Mouse (Mus musculus): Measurements from ENCODE around the gene Triml2. TPM values are rescaled to one million over a fixed set of nuclear protein-coding genes. Genes with fewer than 3 reads are reported as not detected.

Triml2 gene
- not detected in 2 replicates for polyA plus RNA-seq (2015; fragmentation: Nextera tagmentation; extraction: Ambion mirVana)

DNA sequence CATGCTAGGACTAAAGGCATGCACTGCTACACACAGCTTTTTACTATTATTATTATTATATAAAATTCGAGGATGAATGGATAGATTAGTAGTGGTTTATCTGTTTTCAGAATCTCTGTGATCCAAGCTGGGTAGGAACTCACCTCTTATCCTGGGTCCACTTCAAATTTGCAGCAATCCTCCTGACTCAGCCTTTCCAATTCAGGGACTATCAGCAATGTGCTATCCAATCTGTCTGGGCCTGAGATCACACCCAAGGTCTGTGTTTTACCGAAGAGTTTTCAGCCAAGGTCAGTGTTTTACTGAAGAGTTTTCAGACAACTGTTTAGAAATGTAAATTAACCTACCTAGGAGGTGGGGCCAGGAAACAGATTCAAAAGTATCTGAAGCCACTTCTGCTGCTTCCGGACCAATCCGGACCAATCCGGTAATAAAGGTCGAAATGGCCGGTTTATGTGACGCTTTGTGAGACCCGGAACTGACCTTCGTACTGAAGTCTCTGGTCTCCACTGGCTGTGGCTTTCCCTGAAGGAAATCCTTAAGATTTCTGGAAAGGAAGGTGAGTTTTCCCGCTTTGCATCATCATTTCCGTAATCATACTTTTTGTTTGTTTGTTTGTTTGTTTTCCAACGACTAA is at the start of gene Triml2:
Gene Triml2, plus strand, starts transcription at position 488 of the 637 bp plus-strand sequence.
- Histone ChIP-seq H3K36me3 (ENCODE audit: control insufficient read depth, insufficient read depth, low read length) (no peaks in the 10 kb centered on the region), H3K4me2 (ENCODE audit: low read depth, low read length) (no peak within 1 kb of the TSS), H3K9me3 (replicated peaks; ENCODE audit: control insufficient read depth, low read length) (no peaks in the 10 kb centered on the region), H3K27me3 (ENCODE audit: control insufficient read depth, insufficient read depth, low read length) (no peaks in the 10 kb centered on the region), H3K27ac (ENCODE audit: low read length) (no peak within 1 kb of the TSS), H3K9ac (ENCODE audit: low read length) (no peak within 1 kb of the TSS), H3K4me3 (replicated peaks; ENCODE audit: low read length) (no peak within 1 kb of the TSS), H3K4me1 (ENCODE audit: control insufficient read depth, insufficient read depth, low read length) (no peaks in the 10 kb centered on the region)
- no peak for ATAC-seq (ENCODE audit: insufficient read depth, low FRiP score)
- WGBS, result 92% methylated on average over 13 of the region's 13 CpGs

DNA sequence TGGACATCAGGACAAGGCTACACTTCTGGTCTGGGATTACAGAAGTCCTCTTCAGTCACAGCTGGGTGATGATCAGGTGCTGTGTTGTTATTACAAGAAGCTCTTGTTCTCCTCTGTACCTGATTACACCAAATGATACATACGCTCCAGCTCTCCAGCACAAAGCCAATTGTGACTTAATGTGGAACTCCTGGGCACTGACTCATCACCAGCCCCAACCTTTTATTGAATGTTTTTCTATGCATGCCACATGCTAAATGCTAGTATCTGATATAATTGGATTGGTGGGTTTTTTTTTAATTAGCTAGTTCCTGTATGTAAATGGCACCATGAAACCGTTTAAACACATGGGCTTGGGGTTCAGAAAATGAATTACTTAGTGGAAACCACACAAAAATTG is 39.0 kb upstream of the Triml2 start, which contains the start of gene Triml1:
Gene Triml1, minus strand, starts transcription at position 101 of the 400 bp plus-strand sequence.
- Histone ChIP-seq H3K36me3 (ENCODE audit: control insufficient read depth, insufficient read depth, low read length) (no peaks in the 10 kb centered on the region), H3K4me2 (ENCODE audit: low read depth, low read length) (no peak within 1 kb of the TSS), H3K27ac (ENCODE audit: low read length) (no peak within 1 kb of the TSS), H3K9ac (ENCODE audit: low read length) (no peak within 1 kb of the TSS), H3K9me3 (replicated peaks; ENCODE audit: control insufficient read depth, low read length) (no peaks in the 10 kb centered on the region), H3K4me1 (ENCODE audit: control insufficient read depth, insufficient read depth, low read length) (no peaks in the 10 kb centered on the region), H3K4me3 (replicated peaks; ENCODE audit: low read length) (no peak within 1 kb of the TSS), H3K27me3 (ENCODE audit: control insufficient read depth, insufficient read depth, low read length) (no peaks in the 10 kb centered on the region)
- WGBS, result 85% methylated on average over 2 of the region's 2 CpGs
- ATAC-seq (ENCODE audit: insufficient read depth, low FRiP score), result no peak

DNA sequence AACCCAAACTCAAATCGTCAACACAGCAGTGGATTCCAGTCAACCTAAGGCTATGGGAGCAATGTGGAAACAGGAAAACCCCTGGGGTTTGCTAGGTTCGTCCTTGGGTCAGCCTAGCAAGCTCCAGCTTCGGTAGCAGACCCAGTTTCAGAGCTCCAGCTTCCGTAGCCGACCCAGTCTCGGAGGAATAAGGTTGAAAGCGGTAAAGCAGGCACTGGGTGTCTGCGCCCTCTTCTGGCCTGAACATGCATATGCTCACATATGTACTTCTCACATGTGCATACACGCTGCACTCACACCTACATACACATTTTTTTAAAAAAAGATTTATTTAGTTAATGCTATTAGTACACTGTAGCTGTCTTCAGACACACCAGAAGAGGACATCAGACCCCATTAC is 31.0 kb upstream of the Triml2 start:
- H3K27me3 ChIP-seq (ENCODE audit: control insufficient read depth, insufficient read depth, low read length), result no peaks in the 10 kb centered on the region
- no peaks in the 10 kb centered on the region for H3K4me1 ChIP-seq (ENCODE audit: control insufficient read depth, insufficient read depth, low read length)
- no peak overlapping the region for H3K4me3 ChIP-seq (replicated peaks; ENCODE audit: low read length)
- ATAC-seq (ENCODE audit: insufficient read depth, low FRiP score), result no peak
- H3K9ac ChIP-seq (ENCODE audit: low read length), result no peak overlapping the region
- no peaks in the 10 kb centered on the region for H3K9me3 ChIP-seq (replicated peaks; ENCODE audit: control insufficient read depth, low read length)
- H3K4me2 ChIP-seq (ENCODE audit: low read depth, low read length), result no peak overlapping the region
- H3K36me3 ChIP-seq (ENCODE audit: control insufficient read depth, insufficient read depth, low read length), result no peaks in the 10 kb centered on the region
- WGBS, result 90% methylated on average over 9 of the region's 9 CpGs
- no peak overlapping the region for H3K27ac ChIP-seq (ENCODE audit: low read length)

DNA sequence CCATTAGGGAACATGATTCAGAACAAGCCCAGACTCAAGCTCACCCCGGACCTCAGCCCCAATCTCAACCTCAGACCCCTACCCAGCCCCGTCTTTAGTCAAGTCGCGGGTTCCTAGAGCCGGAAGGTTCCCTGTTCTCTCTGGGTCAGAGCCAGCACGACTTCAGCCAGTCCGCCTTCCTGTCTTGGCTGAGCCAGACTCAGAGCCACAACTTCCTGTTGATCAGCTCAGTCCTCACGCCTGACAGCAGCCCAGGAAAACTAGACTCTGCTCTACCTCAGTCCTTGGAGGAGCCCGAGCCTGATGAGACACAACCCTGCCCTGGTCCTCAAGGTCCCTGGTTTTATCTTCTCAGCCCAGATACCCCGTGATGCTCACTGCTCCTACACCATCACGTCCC is 17.1 kb upstream of the Triml2 start:
- WGBS, result 77% methylated on average over 11 of the region's 11 CpGs
- Histone ChIP-seq H3K36me3 (ENCODE audit: control insufficient read depth, insufficient read depth, low read length) (no peaks in the 10 kb centered on the region), H3K9me3 (replicated peaks; ENCODE audit: control insufficient read depth, low read length) (no peaks in the 10 kb centered on the region)

DNA sequence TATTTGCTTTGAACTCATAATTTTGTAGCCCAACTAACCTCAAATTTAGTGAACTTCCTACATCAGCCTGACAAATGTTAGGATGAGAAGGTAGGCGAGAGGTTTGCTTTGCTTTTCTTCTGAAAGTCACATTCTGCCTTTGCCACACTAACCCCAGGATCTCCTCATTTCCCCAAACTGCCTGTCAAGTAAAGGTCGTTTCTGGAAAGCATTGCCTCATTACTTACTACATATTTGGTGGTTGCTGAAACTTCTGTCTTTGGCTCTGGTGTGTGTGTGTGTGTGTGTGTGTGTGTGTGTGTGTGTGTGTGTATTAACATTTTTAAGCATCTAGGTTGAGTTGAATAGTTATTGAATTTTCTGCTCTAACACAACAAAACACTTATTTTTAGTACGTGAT is 15.9 kb upstream of the Triml2 start:
- Histone ChIP-seq H3K4me1 (ENCODE audit: control insufficient read depth, insufficient read depth, low read length) (no peaks in the 10 kb centered on the region), H3K9ac (ENCODE audit: low read length) (no peak overlapping the region), H3K27ac (ENCODE audit: low read length) (no peak overlapping the region), H3K9me3 (replicated peaks; ENCODE audit: control insufficient read depth, low read length) (no peaks in the 10 kb centered on the region), H3K4me3 (replicated peaks; ENCODE audit: low read length) (no peak overlapping the region), H3K4me2 (ENCODE audit: low read depth, low read length) (no peak overlapping the region), H3K36me3 (ENCODE audit: control insufficient read depth, insufficient read depth, low read length) (no peaks in the 10 kb centered on the region), H3K27me3 (ENCODE audit: control insufficient read depth, insufficient read depth, low read length) (no peaks in the 10 kb centered on the region)
- no peak for ATAC-seq (ENCODE audit: insufficient read depth, low FRiP score)
- 77% methylated on average over 3 of the region's 3 CpGs for WGBS

More for the DNA sequence above, 17.1 kb upstream of the Triml2 start:
- Histone ChIP-seq H3K4me2 (ENCODE audit: low read depth, low read length) (no peak overlapping the region), H3K4me3 (replicated peaks; ENCODE audit: low read length) (no peak overlapping the region), H3K9ac (ENCODE audit: low read length) (no peak overlapping the region), H3K27ac (ENCODE audit: low read length) (no peak overlapping the region), H3K4me1 (ENCODE audit: control insufficient read depth, insufficient read depth, low read length) (no peaks in the 10 kb centered on the region), H3K27me3 (ENCODE audit: control insufficient read depth, insufficient read depth, low read length) (no peaks in the 10 kb centered on the region)
- no peak for ATAC-seq (ENCODE audit: insufficient read depth, low FRiP score)

DNA sequence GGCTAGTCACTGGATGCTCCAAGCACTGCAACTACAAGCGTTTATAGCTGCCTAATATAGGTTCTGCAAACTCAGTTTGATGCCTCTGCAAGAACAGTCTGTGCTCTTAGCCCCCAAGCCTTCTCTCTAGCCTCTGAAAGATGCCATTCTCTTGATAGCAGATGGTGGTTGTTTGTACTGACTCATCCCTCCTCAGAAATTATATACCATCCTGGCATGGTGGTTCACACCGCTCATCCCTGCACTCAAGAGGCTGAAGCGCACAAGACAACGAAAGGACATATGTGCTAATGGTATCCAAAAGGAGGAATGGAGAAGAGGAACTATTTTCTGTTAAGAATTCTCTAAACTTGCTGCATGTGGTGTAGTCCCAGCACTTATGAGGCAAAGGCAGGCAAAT is 12.3 kb upstream of the Triml2 start:
- Histone ChIP-seq H3K9ac (ENCODE audit: low read length) (no peak overlapping the region), H3K36me3 (ENCODE audit: control insufficient read depth, insufficient read depth, low read length) (no peaks in the 10 kb centered on the region), H3K27ac (ENCODE audit: low read length) (no peak overlapping the region), H3K4me1 (ENCODE audit: control insufficient read depth, insufficient read depth, low read length) (no peaks in the 10 kb centered on the region), H3K9me3 (replicated peaks; ENCODE audit: control insufficient read depth, low read length) (no peaks in the 10 kb centered on the region), H3K4me3 (replicated peaks; ENCODE audit: low read length) (no peak overlapping the region), H3K4me2 (ENCODE audit: low read depth, low read length) (no peak overlapping the region), H3K27me3 (ENCODE audit: control insufficient read depth, insufficient read depth, low read length) (no peaks in the 10 kb centered on the region)
- ATAC-seq (ENCODE audit: insufficient read depth, low FRiP score), result no peak
- 93% methylated on average over 4 of the region's 4 CpGs for WGBS

DNA sequence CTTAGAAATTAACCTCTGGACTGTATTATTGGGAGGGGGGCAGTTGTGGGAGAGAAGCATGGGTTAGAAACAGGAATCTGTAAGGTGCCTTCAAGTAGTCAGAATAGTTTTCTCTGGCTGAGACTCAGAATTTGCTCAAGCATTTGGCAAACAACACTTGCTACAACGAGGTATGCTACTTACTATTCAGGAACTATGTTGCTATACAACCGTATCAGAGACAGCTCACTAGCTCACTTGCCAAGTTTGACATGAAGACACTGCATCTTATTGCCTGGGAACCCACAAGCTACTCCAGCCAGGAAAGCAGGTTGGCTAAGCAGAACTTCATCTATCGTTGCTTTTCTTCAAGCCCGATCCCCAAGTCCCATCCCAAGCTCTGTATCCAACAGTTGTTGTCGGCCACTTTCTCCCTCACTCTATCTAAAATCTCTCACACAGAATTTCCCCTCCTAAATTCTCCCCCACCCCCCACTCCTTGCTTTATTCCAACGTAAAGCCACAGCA is 11.0 kb upstream of the Triml2 start:
- WGBS, result 84% methylated on average over 6 of the region's 6 CpGs
- no peaks in the 10 kb centered on the region for H3K27me3 ChIP-seq (ENCODE audit: control insufficient read depth, insufficient read depth, low read length)
- no peaks in the 10 kb centered on the region for H3K9me3 ChIP-seq (replicated peaks; ENCODE audit: control insufficient read depth, low read length)
- H3K4me2 ChIP-seq (ENCODE audit: low read depth, low read length), result no peak overlapping the region
- no peak for ATAC-seq (ENCODE audit: insufficient read depth, low FRiP score)
- no peak overlapping the region for H3K27ac ChIP-seq (ENCODE audit: low read length)
- no peaks in the 10 kb centered on the region for H3K36me3 ChIP-seq (ENCODE audit: control insufficient read depth, insufficient read depth, low read length)
- H3K9ac ChIP-seq (ENCODE audit: low read length), result no peak overlapping the region
- H3K4me3 ChIP-seq (replicated peaks; ENCODE audit: low read length), result no peak overlapping the region
- H3K4me1 ChIP-seq (ENCODE audit: control insufficient read depth, insufficient read depth, low read length), result no peaks in the 10 kb centered on the region

DNA sequence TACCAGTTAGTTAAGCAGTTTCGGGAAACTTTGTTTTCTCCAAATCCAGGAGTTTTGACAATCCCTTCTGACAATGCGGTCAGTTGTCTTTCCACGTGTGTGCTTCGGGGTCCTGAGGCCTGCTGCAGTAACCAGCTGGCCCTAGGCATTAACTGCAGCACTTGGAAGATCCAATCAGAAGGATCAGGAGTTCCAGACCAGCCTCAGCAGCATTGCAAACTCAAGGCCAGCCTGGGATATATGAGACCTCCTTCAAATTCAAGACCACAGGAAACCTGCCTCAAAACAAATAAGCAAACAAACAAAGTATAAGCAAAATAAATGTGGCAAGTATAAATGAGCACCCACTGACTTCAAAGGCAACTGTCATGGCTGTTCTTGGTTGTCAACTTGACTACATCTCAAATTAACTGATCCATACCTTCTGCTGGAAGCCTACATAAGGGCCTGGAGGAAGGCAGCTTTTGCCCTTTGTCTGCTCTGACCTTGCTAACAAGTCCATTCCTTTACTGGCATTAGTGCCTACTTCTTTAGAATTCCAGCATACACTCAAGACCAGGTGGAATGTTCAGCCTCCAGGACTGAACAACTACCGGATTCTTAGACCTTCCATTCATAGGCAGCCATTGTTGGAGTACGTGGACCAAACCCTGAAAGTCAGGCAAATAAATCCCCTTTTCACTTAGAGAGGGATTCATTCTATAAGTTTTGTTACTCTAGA is 3.4 kb upstream of the Triml2 start:
- H3K9me3 ChIP-seq (replicated peaks; ENCODE audit: control insufficient read depth, low read length), result no peaks in the 10 kb centered on the region
- H3K36me3 ChIP-seq (ENCODE audit: control insufficient read depth, insufficient read depth, low read length), result no peaks in the 10 kb centered on the region
- H3K4me3 ChIP-seq (replicated peaks; ENCODE audit: low read length), result no peak overlapping the region
- no peaks in the 10 kb centered on the region for H3K27me3 ChIP-seq (ENCODE audit: control insufficient read depth, insufficient read depth, low read length)
- ATAC-seq (ENCODE audit: insufficient read depth, low FRiP score), result no peak
- no peak overlapping the region for H3K9ac ChIP-seq (ENCODE audit: low read length)
- no peak overlapping the region for H3K27ac ChIP-seq (ENCODE audit: low read length)
- 87% methylated on average over 6 of the region's 6 CpGs for WGBS
- no peaks in the 10 kb centered on the region for H3K4me1 ChIP-seq (ENCODE audit: control insufficient read depth, insufficient read depth, low read length)
- H3K4me2 ChIP-seq (ENCODE audit: low read depth, low read length), result no peak overlapping the region

DNA sequence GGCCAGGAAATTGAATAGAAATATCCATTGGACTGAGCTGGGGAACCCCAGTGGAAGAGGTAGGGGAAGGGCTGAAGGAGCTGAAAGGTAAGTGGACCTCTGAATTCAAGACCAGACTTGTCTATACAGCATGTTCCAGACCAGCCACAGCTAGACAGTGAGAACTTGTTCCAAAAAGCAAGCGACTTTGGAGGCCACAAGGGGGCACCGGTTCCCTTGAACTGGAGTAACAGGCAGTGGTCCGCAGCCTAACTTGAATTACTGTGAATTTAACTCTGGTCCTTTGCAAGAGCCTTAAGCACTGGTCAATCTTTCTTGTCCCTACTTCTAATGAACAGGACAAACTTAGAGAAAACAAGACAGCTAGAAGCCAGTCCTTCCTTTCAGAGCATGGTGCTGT is 2.1 kb upstream of the Triml2 start:
- no peak overlapping the region for H3K9ac ChIP-seq (ENCODE audit: low read length)
- H3K27me3 ChIP-seq (ENCODE audit: control insufficient read depth, insufficient read depth, low read length), result no peaks in the 10 kb centered on the region
- ATAC-seq (ENCODE audit: insufficient read depth, low FRiP score), result no peak
- H3K9me3 ChIP-seq (replicated peaks; ENCODE audit: control insufficient read depth, low read length), result no peaks in the 10 kb centered on the region
- H3K4me2 ChIP-seq (ENCODE audit: low read depth, low read length), result no peak overlapping the region
- WGBS, result 55% methylated on average over 3 of the region's 3 CpGs
- no peak overlapping the region for H3K27ac ChIP-seq (ENCODE audit: low read length)
- no peaks in the 10 kb centered on the region for H3K4me1 ChIP-seq (ENCODE audit: control insufficient read depth, insufficient read depth, low read length)
- no peaks in the 10 kb centered on the region for H3K36me3 ChIP-seq (ENCODE audit: control insufficient read depth, insufficient read depth, low read length)
- H3K4me3 ChIP-seq (replicated peaks; ENCODE audit: low read length), result no peak overlapping the region
